Mouse (Mus musculus) liver (tissue): Measurements from ENCODE around the gene Ocrl.

ENCODE experiments used
- DNase-seq: peaks from one replicate; pipeline ENCODE4 v3.0.0-alpha.2; 2020; ENCODE audit warnings: mixed read lengths

Gene Ocrl

GRCm38 (mm10) chrX:47912306-47912792 is at the start of gene Ocrl:
Ocrl (plus strand) TSS chrX:47912387.
- peak; percentile 72 for DNase-seq

- peak; percentile 30 for DNase-seq
Observed at GRCm38 (mm10) chrX:47880052-47880451, 32.1 kb upstream of the Ocrl start.

GRCm38 (mm10) chrX:47882813-47883212 is 29.4 kb upstream of the Ocrl start:
- no peak for DNase-seq

- DNase-seq: no peak
Observed at GRCm38 (mm10) chrX:47887401-47887800, 24.8 kb upstream of the Ocrl start.

- DNase-seq: peak; percentile 4
Observed at GRCm38 (mm10) chrX:47891243-47891906, 20.8 kb upstream of the Ocrl start.

- peak; percentile 9 for DNase-seq
Observed at GRCm38 (mm10) chrX:47891907-47892430, 20.2 kb upstream of the Ocrl start.

GRCm38 (mm10) chrX:47892431-47893024 is 19.7 kb upstream of the Ocrl start, which contains the start of gene Smarca1:
Smarca1 (minus strand) TSS chrX:47892974.
- DNase-seq: peak; percentile 4

GRCm38 (mm10) chrX:47912904-47913542 is 836 bp downstream of the Ocrl start:
- DNase-seq: peak; percentile 14

- no peak for DNase-seq
Observed at GRCm38 (mm10) chrX:47913543-47913938, 1.4 kb downstream of the Ocrl start.

- DNase-seq: no peak
Observed at GRCm38 (mm10) chrX:47916831-47917230, 4.6 kb downstream of the Ocrl start.

GRCm38 (mm10) chrX:47920541-47920940 is 8.4 kb downstream of the Ocrl start:
- DNase-seq: no peak

- no peak for DNase-seq
Observed at GRCm38 (mm10) chrX:47927981-47928380, 15.8 kb downstream of the Ocrl start.

- no peak for DNase-seq
Observed at GRCm38 (mm10) chrX:47930449-47930848, 18.3 kb downstream of the Ocrl start.

GRCm38 (mm10) chrX:47934352-47934751 is 22.2 kb downstream of the Ocrl start:
- DNase-seq: no peak

- DNase-seq: no peak
Observed at GRCm38 (mm10) chrX:47936885-47937284, 24.7 kb downstream of the Ocrl start.

GRCm38 (mm10) chrX:47937740-47938139 is 25.6 kb downstream of the Ocrl start:
- peak; percentile 4 for DNase-seq

GRCm38 (mm10) chrX:47949729-47950128 is 37.5 kb downstream of the Ocrl start:
- no peak for DNase-seq

- DNase-seq: no peak
Observed at GRCm38 (mm10) chrX:47962579-47962978, 50.4 kb downstream of the Ocrl start.

GRCm38 (mm10) chrX:47970371-47970770 is 58.2 kb downstream of the Ocrl start:
- DNase-seq: no peak

- DNase-seq: no peak
Observed at GRCm38 (mm10) chrX:47970864-47971263, 58.7 kb downstream of the Ocrl start.

GRCm38 (mm10) chrX:47971366-47972128 is 59.4 kb downstream of the Ocrl start:
- no peak for DNase-seq

- DNase-seq: no peak
Observed at GRCm38 (mm10) chrX:47976551-47976950, 64.4 kb downstream of the Ocrl start.

- DNase-seq: no peak
Observed at GRCm38 (mm10) chrX:47977078-47977477, 64.9 kb downstream of the Ocrl start.
